Mouse (Mus musculus) Patski (cell line): ENCODE measurements around the gene Dusp10. TPM values are rescaled to one million over a fixed set of nuclear protein-coding genes. Genes with fewer than 3 reads are reported as not detected.

Source experiments
- ATAC-seq: fragments of 100-300 bp; one replicate; pipeline ENCODE4 v1.8.0; 2021
- CTCF ChIA-PET: fragments of 350-600 bp; sonication (Branson Sonifier 250); formaldehyde crosslinking; loops from one replicate; lab custom pipeline; 2022; ENCODE audit warnings: inconsistent platforms; lab: Charles Lee
- POLR2A ChIA-PET: fragments of 350-600 bp; sonication (Branson Sonifier 250); formaldehyde crosslinking; loops from one replicate; lab custom pipeline; 2022; ENCODE audit warnings: antibody characterized with exemption, inconsistent platforms; lab: Charles Lee
- DNase-seq: peaks from one replicate; pipeline ENCODE4 v3.0.0-alpha.2; 2011; ENCODE audit warnings: low read depth, low spot score
- H3K27me3 ChIP-seq: fragments of 371-371 bp; one replicate; pipeline ENCODE4 v1.5.1; 2021
- CTCF ChIP-seq: fragments of 100-300 bp; IDR thresholded peaks from one replicate; pipeline ENCODE4 v1.5.1; 2021
- in situ Hi-C: fragments of 300-500 bp; cut with MboI; formaldehyde crosslinking; loops from 3 replicates; pipeline ENCODE4 v1.11.1; 2018; ENCODE audit warnings: low pct_unique_long_range_greater_than_20kb, mixed read lengths
- polyA plus RNA-seq: library from polyadenylated mRNA; unstranded; gene quantifications from one replicate; pipeline ENCODE4 v1.2.3, GENCODE M21; 2021

The Dusp10 gene
- 31.3 TPM for polyA plus RNA-seq

GRCm38 (mm10) chr1:184013106-184013505, at the start of gene Dusp10:
Gene Dusp10 (plus strand): TSS chr1:184013302.
- ATAC-seq: no peak
- H3K27me3 ChIP-seq: no peaks in the 10 kb centered on the region
- POLR2A ChIA-PET: no interaction called here
- CTCF ChIA-PET: no interaction called here
- in situ Hi-C loops: no loop called here
- DNase-seq: no peak
- TF ChIP-seq CTCF: no peak

DNA sequence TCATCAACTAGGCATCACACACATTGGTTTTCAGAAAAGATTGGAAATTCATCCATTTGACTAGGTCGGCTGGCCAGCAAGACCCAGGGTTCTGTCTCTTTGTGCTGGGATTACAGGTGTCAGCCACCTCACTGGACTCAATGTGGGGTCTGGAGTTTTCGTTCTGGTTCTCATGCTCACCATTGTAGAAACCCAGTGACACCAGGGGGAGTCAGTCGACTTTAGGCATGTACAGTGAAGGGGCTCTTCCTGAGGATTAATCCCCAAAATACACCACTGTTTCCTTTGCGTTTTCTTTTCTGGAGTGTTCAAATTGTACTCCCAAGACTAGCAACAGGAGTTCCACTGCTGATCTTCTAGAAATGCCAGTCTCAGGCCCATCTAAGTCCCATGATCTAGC, 47.8 kb upstream of the Dusp10 start:
- ATAC-seq (no peak), DNase-seq (no peak)
- CTCF ChIA-PET: no interaction called here
- no peaks in the 10 kb centered on the region for H3K27me3 ChIP-seq
- no peak for TF ChIP-seq CTCF
- in situ Hi-C loops: no loop called here
- POLR2A ChIA-PET: no interaction called here

DNA sequence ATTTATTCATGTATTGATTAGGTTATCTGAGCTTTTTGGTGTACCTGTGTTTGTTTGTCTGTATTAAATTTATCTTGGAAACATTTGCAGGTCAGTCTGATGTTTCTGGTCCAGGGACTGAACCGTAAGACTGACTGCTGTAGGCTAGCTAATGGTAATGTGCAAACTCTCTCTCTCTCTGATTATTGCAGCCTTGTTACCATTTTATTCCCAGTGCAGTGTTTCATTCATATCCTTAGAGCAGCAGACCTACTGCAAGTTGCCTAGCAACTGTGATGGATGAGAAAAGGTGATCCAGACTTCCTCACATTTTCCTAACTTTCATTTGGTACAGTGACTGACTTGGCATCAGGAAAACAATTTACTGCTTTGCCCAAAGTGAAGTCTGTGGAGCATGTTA, 43.8 kb upstream of the Dusp10 start:
- POLR2A ChIA-PET: no interaction called here
- TF ChIP-seq CTCF: no peak
- H3K27me3 ChIP-seq: no peaks in the 10 kb centered on the region
- CTCF ChIA-PET: interaction anchor here (1.4 kb wide), 1 partner anchor 11 kb away, joined by 3 read pairs; no protein-coding TSS in a partner anchor
- ATAC-seq (no peak), DNase-seq (no peak)
- in situ Hi-C loops: no loop called here

- ATAC-seq: no peak
- in situ Hi-C loops: no loop called here
- H3K27me3 ChIP-seq: no peaks in the 10 kb centered on the region
- TF ChIP-seq CTCF: no peak
- ChIA-PET CTCF (interaction anchor here (1.2 to 1.3 kb wide), 2 partner anchors 10 to 63 kb away, joined by 3 read pairs; no protein-coding TSS in a partner anchor), POLR2A (no interaction called here)
- no peak for DNase-seq
Observed at GRCm38 (mm10) chr1:183979814-183980243, 33.3 kb upstream of the Dusp10 start.

- DNase-seq: no peak
- no peak for ATAC-seq
- in situ Hi-C loops: no loop called here
- TF ChIP-seq CTCF: no peak
- CTCF ChIA-PET: no interaction called here
- POLR2A ChIA-PET: no interaction called here
- H3K27me3 ChIP-seq: no peaks in the 10 kb centered on the region
Observed at GRCm38 (mm10) chr1:183982108-183982507, 31.0 kb upstream of the Dusp10 start.

DNA sequence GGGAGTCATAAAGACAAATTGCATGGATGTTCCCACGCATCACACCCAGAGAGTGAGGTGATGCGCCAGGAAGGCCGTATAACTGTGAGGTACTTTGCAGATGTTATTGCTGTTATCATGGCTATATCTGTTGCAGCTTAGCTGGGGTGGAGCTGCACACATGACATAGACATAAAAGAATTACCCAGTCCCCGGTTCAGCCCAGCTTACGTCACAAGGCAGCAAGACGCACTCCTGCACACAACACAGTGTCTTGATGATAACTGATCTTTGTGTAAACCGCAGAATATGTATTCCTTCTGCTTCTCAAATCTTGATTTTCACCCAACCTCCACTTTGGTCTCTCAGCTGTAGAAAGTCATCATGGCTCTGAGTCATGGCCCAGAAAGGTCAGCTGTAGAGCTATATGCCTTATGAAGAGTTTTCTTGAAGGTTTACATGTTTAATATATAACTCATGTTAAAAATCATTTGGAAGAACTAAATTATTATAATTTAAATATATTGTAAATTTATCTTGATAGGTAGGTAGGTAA, 25.3 kb upstream of the Dusp10 start:
- no peak for TF ChIP-seq CTCF
- ChIA-PET POLR2A (no interaction called here), CTCF (no interaction called here)
- ATAC-seq: no peak
- no peak for DNase-seq
- H3K27me3 ChIP-seq: no peaks in the 10 kb centered on the region
- in situ Hi-C loops: no loop called here

DNA sequence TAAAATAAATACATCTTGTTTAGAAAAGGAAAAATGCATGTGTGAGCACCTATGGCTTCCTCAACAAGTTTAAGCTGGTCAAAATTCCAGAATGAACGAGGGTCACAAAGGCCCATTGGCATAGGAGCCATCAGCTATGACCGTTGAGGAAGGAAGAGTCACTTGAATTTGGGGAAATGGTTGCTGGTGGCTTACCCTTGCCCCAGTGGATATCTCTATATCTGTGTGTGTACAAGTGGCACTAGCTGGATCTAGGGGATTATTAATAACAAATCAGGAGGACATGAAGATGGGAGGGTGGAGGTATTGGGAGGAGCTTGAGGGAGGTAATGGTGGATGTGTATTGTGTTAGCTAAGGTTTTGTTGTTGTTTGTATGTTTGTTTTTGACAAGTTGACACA, 21.2 kb upstream of the Dusp10 start:
- no peak for TF ChIP-seq CTCF
- ATAC-seq: no peak
- no peak for DNase-seq
- CTCF ChIA-PET: interaction anchor here (1.2 kb wide), 1 partner anchor 10 kb away, joined by 6 read pairs; no protein-coding TSS in a partner anchor
- no peaks in the 10 kb centered on the region for H3K27me3 ChIP-seq
- in situ Hi-C loops: no loop called here
- POLR2A ChIA-PET: no interaction called here

GRCm38 (mm10) chr1:183997207-183997606, 15.9 kb upstream of the Dusp10 start:
- in situ Hi-C loops: no loop called here
- ChIA-PET POLR2A (no interaction called here), CTCF (no interaction called here)
- DNase-seq: no peak
- TF ChIP-seq CTCF: no peak
- no peak for ATAC-seq
- H3K27me3 ChIP-seq: no peaks in the 10 kb centered on the region

GRCm38 (mm10) chr1:184002470-184002869, 10.6 kb upstream of the Dusp10 start:
- ChIA-PET POLR2A (interaction anchor here (1.1 kb wide), 1 partner anchor 72 kb away, joined by 3 read pairs; no protein-coding TSS in a partner anchor), CTCF (interaction anchor here (1.1 to 1.3 kb wide), 2 partner anchors 9 to 11 kb away, joined by 3 to 6 read pairs; no protein-coding TSS in a partner anchor)
- ATAC-seq (no peak), DNase-seq (no peak)
- in situ Hi-C loops: no loop called here
- no peak for TF ChIP-seq CTCF
- no peaks in the 10 kb centered on the region for H3K27me3 ChIP-seq

GRCm38 (mm10) chr1:184004311-184004710, 8.8 kb upstream of the Dusp10 start:
- in situ Hi-C loops: no loop called here
- no peak for DNase-seq
- TF ChIP-seq CTCF: no peak
- CTCF ChIA-PET: interaction anchor here (1.7 kb wide), 1 partner anchor 11 kb away, joined by 4 read pairs; no protein-coding TSS in a partner anchor
- no peaks in the 10 kb centered on the region for H3K27me3 ChIP-seq
- ATAC-seq: no peak
- POLR2A ChIA-PET: no interaction called here

GRCm38 (mm10) chr1:184005315-184006058, 7.6 kb upstream of the Dusp10 start:
- ATAC-seq: no peak
- ChIA-PET POLR2A (no interaction called here), CTCF (interaction anchor here (1.7 kb wide), 1 partner anchor 10 kb away, joined by 4 read pairs; no protein-coding TSS in a partner anchor)
- no peak for DNase-seq
- no peak for TF ChIP-seq CTCF
- in situ Hi-C loops: no loop called here
- H3K27me3 ChIP-seq: no peaks in the 10 kb centered on the region
